Mouse (Mus musculus) hindbrain, embryonic 11.5 days (tissue): ENCODE measurements at regions not wholly inside any gene's neighbourhood (a gene's known extent, or its start where the extent isn't known, plus 50 kb on each side); places are given as distances from the start of the nearest gene placed in this dataset.
A peak's percentile ranks its signal among the peaks of the same experiment; 100 is the strongest.

Experiments
- ATAC-seq: fragments of 200-750 bp; cut with Nextera tagmentation; 2 replicates; pipeline ENCODE4 v1.8.0; 2017; ENCODE audit warnings: mild to moderate bottlenecking, moderate TSS enrichment, moderate library complexity; ENCODE audit not compliant: low FRiP score
- DNase-seq: peaks from one replicate; pipeline ENCODE4 v3.0.0-alpha.2; 2015; ENCODE audit warnings: low spot score
- H3K27ac ChIP-seq: fragments of 300-500 bp; sonication (generic); 2 replicates; pipeline ENCODE4 v1.5.1; 2014; ENCODE audit warnings: mild to moderate bottlenecking, low read depth, low read length
- H3K27me3 ChIP-seq: fragments of 300-500 bp; sonication (generic); 2 replicates; pipeline ENCODE4 v1.6.1; 2014; ENCODE audit warnings: mild to moderate bottlenecking, low read length, moderate library complexity, mixed read lengths; ENCODE audit not compliant: control insufficient read depth, insufficient read depth
- H3K36me3 ChIP-seq: fragments of 300-500 bp; sonication (generic); 2 replicates; pipeline ENCODE4 v1.6.1; 2014; ENCODE audit warnings: mild to moderate bottlenecking, low read length, moderate library complexity, mixed read lengths; ENCODE audit not compliant: control insufficient read depth, insufficient read depth
- H3K4me1 ChIP-seq: fragments of 300-500 bp; sonication (generic); replicated peaks from 2 replicates; pipeline ENCODE4 v1.6.1; 2014; ENCODE audit warnings: low read length, mixed read lengths; ENCODE audit not compliant: control insufficient read depth, insufficient read depth
- H3K4me2 ChIP-seq: fragments of 300-500 bp; sonication (generic); replicated peaks from 2 replicates; pipeline ENCODE4 v1.6.1; 2014; ENCODE audit warnings: mild to moderate bottlenecking, low read depth, low read length
- H3K4me3 ChIP-seq: fragments of 300-500 bp; sonication (generic); 2 replicates; pipeline ENCODE4 v1.5.1; 2014; ENCODE audit warnings: low read depth, low read length
- H3K9ac ChIP-seq: fragments of 300-500 bp; sonication (generic); 2 replicates; pipeline ENCODE4 v1.6.1; 2014; ENCODE audit warnings: low read depth, low read length
- H3K9me3 ChIP-seq: fragments of 300-500 bp; sonication (generic); 2 replicates; pipeline ENCODE4 v1.6.1; 2016; ENCODE audit warnings: low read length; ENCODE audit not compliant: control insufficient read depth
- WGBS: fragments of 180-500 bp; shearing (Covaris S2); extraction: QIAGEN DNeasy Blood & Tissue Kit; methylation state at CpG from one replicate; pipeline ENCODE4 v1.1.7; 2014; 5-methylcytosine and 5-hydroxymethylcytosine counted together

GRCm38 (mm10) chr17:80824261-80824660 lies 96.0 kb upstream of the Map4k3 start:
- ATAC-seq = no peak
- Histone ChIP-seq H3K4me1 (no peaks in the 10 kb centered on the region), H3K27ac (no peak overlapping the region), H3K4me2 (no peak overlapping the region), H3K9ac (no peak overlapping the region), H3K9me3 (no peaks in the 10 kb centered on the region), H3K27me3 (no peaks in the 10 kb centered on the region), H3K4me3 (no peak overlapping the region), H3K36me3 (no peaks in the 10 kb centered on the region)
- no peak for DNase-seq
- 75% methylated on average over 2 of the region's 2 CpGs for WGBS

- 73% methylated on average over 8 of the region's 8 CpGs for WGBS
- ATAC-seq = no peak
These were observed 92.6 kb upstream of the Map4k3 start for GRCm38 (mm10) chr17:80820888-80821287.

GRCm38 (mm10) chr17:80818477-80819028 lies 90.3 kb upstream of the Map4k3 start:
- no peaks in the 10 kb centered on the region for H3K9me3 ChIP-seq
- ATAC-seq (no peak), DNase-seq (no peak)
- H3K27me3 ChIP-seq = no peaks in the 10 kb centered on the region
- H3K9ac ChIP-seq = no peak overlapping the region
- 76% methylated on average over 9 of the region's 9 CpGs for WGBS
- no peaks in the 10 kb centered on the region for H3K4me1 ChIP-seq
- no peak overlapping the region for H3K27ac ChIP-seq
- no peak overlapping the region for H3K4me2 ChIP-seq
- no peak overlapping the region for H3K4me3 ChIP-seq
- no peaks in the 10 kb centered on the region for H3K36me3 ChIP-seq

More at GRCm38 (mm10) chr17:80820888-80821287, 92.6 kb upstream of the Map4k3 start:
- Histone ChIP-seq H3K9ac (no peak overlapping the region), H3K4me1 (no peaks in the 10 kb centered on the region), H3K4me3 (no peak overlapping the region), H3K4me2 (no peak overlapping the region), H3K9me3 (no peaks in the 10 kb centered on the region), H3K36me3 (no peaks in the 10 kb centered on the region), H3K27ac (no peak overlapping the region), H3K27me3 (no peaks in the 10 kb centered on the region)
- no peak for DNase-seq

GRCm38 (mm10) chr17:80815747-80816146 lies 87.5 kb upstream of the Map4k3 start:
- Histone ChIP-seq H3K4me3 (no peak overlapping the region), H3K9ac (no peak overlapping the region), H3K9me3 (no peaks in the 10 kb centered on the region), H3K27ac (no peak overlapping the region), H3K36me3 (no peaks in the 10 kb centered on the region), H3K4me2 (no peak overlapping the region), H3K4me1 (no peaks in the 10 kb centered on the region), H3K27me3 (no peaks in the 10 kb centered on the region)
- WGBS = 77% methylated on average over 4 of the region's 4 CpGs
- DNase-seq = peak; percentile 54
- no peak for ATAC-seq

- H3K9ac ChIP-seq = no peak overlapping the region
- H3K27ac ChIP-seq = no peak overlapping the region
- no peak overlapping the region for H3K4me2 ChIP-seq
- H3K4me3 ChIP-seq = no peak overlapping the region
- no peaks in the 10 kb centered on the region for H3K4me1 ChIP-seq
- WGBS = 91% methylated on average over 10 of the region's 10 CpGs
- no peaks in the 10 kb centered on the region for H3K27me3 ChIP-seq
- DNase-seq (no peak), ATAC-seq (no peak)
- no peaks in the 10 kb centered on the region for H3K36me3 ChIP-seq
- H3K9me3 ChIP-seq = no peaks in the 10 kb centered on the region
These were observed 84.9 kb upstream of the Map4k3 start for GRCm38 (mm10) chr17:80813194-80813593.

- WGBS = 65% methylated on average over 5 of the region's 5 CpGs
- H3K27me3 ChIP-seq = no peaks in the 10 kb centered on the region
- no peaks in the 10 kb centered on the region for H3K9me3 ChIP-seq
- no peaks in the 10 kb centered on the region for H3K36me3 ChIP-seq
- H3K4me3 ChIP-seq = no peak overlapping the region
- H3K27ac ChIP-seq = no peak overlapping the region
- no peak overlapping the region for H3K4me2 ChIP-seq
- no peak for ATAC-seq
- DNase-seq = no peak
- H3K4me1 ChIP-seq = no peaks in the 10 kb centered on the region
- no peak overlapping the region for H3K9ac ChIP-seq
These were observed 81.0 kb upstream of the Map4k3 start for GRCm38 (mm10) chr17:80809275-80809674.

GRCm38 (mm10) chr17:80808069-80808468 lies 79.8 kb upstream of the Map4k3 start:
- H3K27me3 ChIP-seq = no peaks in the 10 kb centered on the region
- no peak for DNase-seq
- ATAC-seq = no peak
- H3K9me3 ChIP-seq = no peaks in the 10 kb centered on the region
- H3K4me1 ChIP-seq = no peaks in the 10 kb centered on the region
- no peak overlapping the region for H3K4me3 ChIP-seq
- no peaks in the 10 kb centered on the region for H3K36me3 ChIP-seq
- H3K4me2 ChIP-seq = no peak overlapping the region
- 78% methylated on average over 10 of the region's 10 CpGs for WGBS
- no peak overlapping the region for H3K9ac ChIP-seq
- no peak overlapping the region for H3K27ac ChIP-seq

- Histone ChIP-seq H3K9ac (no peak overlapping the region), H3K36me3 (no peaks in the 10 kb centered on the region), H3K4me1 (no peaks in the 10 kb centered on the region), H3K27ac (no peak overlapping the region), H3K9me3 (no peaks in the 10 kb centered on the region), H3K27me3 (no peaks in the 10 kb centered on the region), H3K4me3 (no peak overlapping the region), H3K4me2 (no peak overlapping the region)
- ATAC-seq (no peak), DNase-seq (no peak)
- WGBS = 90% methylated on average over 8 of the region's 8 CpGs
These were observed 75.2 kb upstream of the Map4k3 start for GRCm38 (mm10) chr17:80803361-80803915.

- H3K27ac ChIP-seq = no peak overlapping the region
- no peaks in the 10 kb centered on the region for H3K4me1 ChIP-seq
- ATAC-seq = no peak
- no peak overlapping the region for H3K4me3 ChIP-seq
- no peak overlapping the region for H3K4me2 ChIP-seq
- H3K9ac ChIP-seq = no peak overlapping the region
- no peaks in the 10 kb centered on the region for H3K36me3 ChIP-seq
- DNase-seq = no peak
- WGBS = 76% methylated on average over 10 of the region's 10 CpGs
- H3K27me3 ChIP-seq = no peaks in the 10 kb centered on the region
- H3K9me3 ChIP-seq = no peaks in the 10 kb centered on the region
These were observed 74.3 kb upstream of the Map4k3 start for GRCm38 (mm10) chr17:80802622-80803021.
